Mouse (Mus musculus): ENCODE data around the gene Gmppb. TPM values are rescaled to one million over a fixed set of nuclear protein-coding genes. Genes with fewer than 3 reads are reported as not detected.

The Gmppb gene
- polyA plus RNA-seq, 1 experiment = 14.5 TPM

DNA sequence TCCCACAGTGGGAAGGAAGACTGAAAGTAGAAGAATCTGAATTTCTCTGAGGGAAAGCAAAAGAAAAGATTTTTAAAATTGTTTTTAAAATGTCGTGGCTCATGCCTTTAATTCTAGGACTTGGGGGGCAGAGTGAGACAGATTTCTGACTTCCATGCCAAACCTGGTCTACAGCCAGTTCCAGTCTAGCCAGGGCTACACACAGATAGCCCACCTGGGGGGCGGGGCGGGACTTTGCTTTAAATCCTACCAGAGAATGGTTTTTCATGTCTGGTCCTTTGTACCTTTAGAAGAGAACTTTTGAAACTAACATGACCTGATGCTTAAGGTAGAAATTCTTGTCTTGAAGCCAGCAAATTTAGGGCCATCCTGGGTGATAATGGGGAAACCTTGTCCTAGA, 25.8 kb upstream of the Gmppb start:
- TF ChIP-seq POLR2A (IDR thresholded peaks at IDR 0.05; ENCODE audit: extremely low read depth, insufficient read depth, low read length) = no peak
- no peak for TF ChIP-seq CTCF (IDR thresholded peaks at IDR 0.05; ENCODE audit: extremely low read depth, insufficient read depth, low read length)
- peaks cover 4% of the 10 kb centered on the region for H3K4me1 ChIP-seq (ENCODE audit: control insufficient read depth, insufficient read depth, low read length)
- H3K4me3 ChIP-seq (ENCODE audit: insufficient read depth, low read length) = no peak overlapping the region
- no peak overlapping the region for H3K27ac ChIP-seq (ENCODE audit: insufficient read depth, low read length)

DNA sequence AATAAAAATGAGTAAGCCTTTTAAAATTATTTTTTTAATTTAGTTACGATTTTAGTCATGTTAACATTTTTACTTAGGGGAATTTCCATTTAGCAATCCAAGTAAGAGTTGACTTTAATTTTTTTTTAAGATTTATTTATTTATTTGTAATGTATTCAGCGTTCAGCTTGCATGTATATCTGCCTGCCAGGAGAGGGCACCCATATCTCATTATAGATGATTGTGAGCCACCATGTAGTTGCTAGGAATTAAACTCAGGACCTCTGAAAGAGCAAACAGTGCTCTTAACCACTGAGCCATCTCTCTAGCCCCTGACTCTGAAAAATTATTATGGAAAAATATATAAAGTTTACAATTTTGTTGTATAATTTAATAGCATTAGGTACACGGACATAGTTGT, 22.5 kb upstream of the Gmppb start:
- Histone ChIP-seq H3K4me3 (ENCODE audit: insufficient read depth, low read length) (no peak overlapping the region), H3K27ac (ENCODE audit: insufficient read depth, low read length) (no peak overlapping the region), H3K4me1 (ENCODE audit: control insufficient read depth, insufficient read depth, low read length) (peaks cover 2% of the 10 kb centered on the region; the same call in 1 of the 2 replicates)
- TF ChIP-seq CTCF (IDR thresholded peaks at IDR 0.05; ENCODE audit: extremely low read depth, insufficient read depth, low read length) (no peak), POLR2A (IDR thresholded peaks at IDR 0.05; ENCODE audit: extremely low read depth, insufficient read depth, low read length) (no peak)

DNA sequence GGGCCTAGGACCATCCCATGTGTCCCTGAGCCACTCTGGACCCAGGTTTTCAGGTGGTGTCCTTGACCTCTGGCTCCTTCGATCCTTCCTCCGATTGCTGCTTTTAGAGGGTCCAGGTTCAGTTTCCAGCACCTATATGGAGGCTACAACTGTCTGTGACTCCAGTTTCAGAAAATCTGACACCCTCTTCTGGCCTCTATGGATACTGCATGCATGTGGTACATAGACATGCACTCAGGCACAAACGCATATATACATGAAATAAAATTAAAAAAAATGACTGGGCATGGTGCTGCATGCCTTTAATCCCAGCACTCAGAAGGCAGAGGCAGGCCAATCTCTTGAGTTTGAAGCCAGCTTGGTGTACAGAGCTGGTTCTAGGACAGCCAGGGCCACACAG, 21.2 kb upstream of the Gmppb start:
- no peak for TF ChIP-seq CTCF (IDR thresholded peaks at IDR 0.05; ENCODE audit: extremely low read depth, insufficient read depth, low read length)
- H3K4me1 ChIP-seq (ENCODE audit: control insufficient read depth, insufficient read depth, low read length) = no peaks in the 10 kb centered on the region
- no peak overlapping the region for H3K4me3 ChIP-seq (ENCODE audit: insufficient read depth, low read length)
- H3K27ac ChIP-seq (ENCODE audit: insufficient read depth, low read length) = no peak overlapping the region

DNA sequence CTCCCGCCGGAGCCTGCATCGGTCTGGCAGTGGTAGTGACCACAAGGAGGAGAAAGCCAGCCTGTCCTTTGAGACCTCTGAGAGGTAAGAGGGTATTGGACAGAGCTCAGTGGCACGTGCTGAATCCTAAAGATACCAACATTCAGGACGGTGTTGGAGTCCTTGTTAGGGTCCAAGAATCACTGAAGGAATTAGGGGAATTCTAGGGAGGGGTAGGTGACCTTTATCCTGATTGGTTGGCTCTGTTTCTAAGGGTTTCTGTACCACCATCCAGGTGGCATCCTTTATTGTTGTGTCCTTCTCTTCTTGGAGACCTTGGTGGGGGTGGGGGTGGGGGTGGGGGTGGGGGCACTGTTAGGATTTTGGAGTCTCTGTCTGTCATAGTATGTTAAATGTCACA, 16.9 kb upstream of the Gmppb start:
- TF ChIP-seq CTCF (IDR thresholded peaks at IDR 0.05; ENCODE audit: extremely low read depth, insufficient read depth, low read length) (no peak), POLR2A (IDR thresholded peaks at IDR 0.05; ENCODE audit: extremely low read depth, insufficient read depth, low read length) (no peak)
- Histone ChIP-seq H3K27ac (ENCODE audit: insufficient read depth, low read length) (no peak overlapping the region), H3K4me1 (ENCODE audit: control insufficient read depth, insufficient read depth, low read length) (no peaks in the 10 kb centered on the region), H3K4me3 (ENCODE audit: insufficient read depth, low read length) (no peak overlapping the region)

DNA sequence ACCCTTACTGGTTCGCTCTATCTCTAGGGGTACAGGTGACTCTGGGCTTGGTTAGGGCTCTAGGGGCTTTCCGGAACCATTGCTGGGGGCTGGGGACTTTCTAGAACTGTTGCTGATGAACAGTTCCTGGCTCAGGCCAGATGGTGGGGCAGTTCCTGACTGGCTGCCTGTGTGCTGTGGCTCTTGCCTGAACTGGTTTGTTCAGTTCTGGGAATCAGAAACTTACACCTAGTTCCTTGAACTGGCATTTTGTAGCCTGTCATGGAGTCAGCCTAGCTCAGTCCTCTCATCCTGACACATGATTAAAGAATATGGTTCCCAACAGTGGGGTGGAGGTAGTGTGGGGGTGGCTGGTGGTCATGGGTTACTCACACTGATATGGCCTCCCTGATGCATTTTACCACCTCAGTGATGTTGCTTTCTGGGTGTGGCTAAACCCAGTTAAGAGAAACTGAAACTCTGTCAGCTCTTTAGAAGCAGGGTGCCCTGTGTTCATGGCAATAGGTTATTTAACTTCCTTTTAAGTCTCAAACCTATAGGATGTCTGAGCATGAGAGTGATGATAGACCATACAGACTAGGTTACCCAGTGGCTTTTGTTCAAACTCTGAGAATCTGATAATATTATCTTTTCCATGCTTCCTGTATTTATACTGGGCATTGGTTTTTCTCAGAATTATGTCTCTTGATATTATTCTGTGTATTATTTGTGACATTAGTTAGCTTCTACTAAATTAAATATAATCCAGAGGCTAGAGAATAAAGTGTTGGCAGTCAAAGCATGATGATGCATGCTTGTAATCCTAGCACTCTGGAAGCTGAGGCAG, 13.5 kb upstream of the Gmppb start:
- Histone ChIP-seq H3K4me3 (ENCODE audit: insufficient read depth, low read length) (no peak overlapping the region), H3K4me1 (ENCODE audit: control insufficient read depth, insufficient read depth, low read length) (no peaks in the 10 kb centered on the region), H3K27ac (ENCODE audit: insufficient read depth, low read length) (no peak overlapping the region)
- TF ChIP-seq POLR2A (IDR thresholded peaks at IDR 0.05; ENCODE audit: extremely low read depth, insufficient read depth, low read length) (no peak), CTCF (IDR thresholded peaks at IDR 0.05; ENCODE audit: extremely low read depth, insufficient read depth, low read length) (no peak)

DNA sequence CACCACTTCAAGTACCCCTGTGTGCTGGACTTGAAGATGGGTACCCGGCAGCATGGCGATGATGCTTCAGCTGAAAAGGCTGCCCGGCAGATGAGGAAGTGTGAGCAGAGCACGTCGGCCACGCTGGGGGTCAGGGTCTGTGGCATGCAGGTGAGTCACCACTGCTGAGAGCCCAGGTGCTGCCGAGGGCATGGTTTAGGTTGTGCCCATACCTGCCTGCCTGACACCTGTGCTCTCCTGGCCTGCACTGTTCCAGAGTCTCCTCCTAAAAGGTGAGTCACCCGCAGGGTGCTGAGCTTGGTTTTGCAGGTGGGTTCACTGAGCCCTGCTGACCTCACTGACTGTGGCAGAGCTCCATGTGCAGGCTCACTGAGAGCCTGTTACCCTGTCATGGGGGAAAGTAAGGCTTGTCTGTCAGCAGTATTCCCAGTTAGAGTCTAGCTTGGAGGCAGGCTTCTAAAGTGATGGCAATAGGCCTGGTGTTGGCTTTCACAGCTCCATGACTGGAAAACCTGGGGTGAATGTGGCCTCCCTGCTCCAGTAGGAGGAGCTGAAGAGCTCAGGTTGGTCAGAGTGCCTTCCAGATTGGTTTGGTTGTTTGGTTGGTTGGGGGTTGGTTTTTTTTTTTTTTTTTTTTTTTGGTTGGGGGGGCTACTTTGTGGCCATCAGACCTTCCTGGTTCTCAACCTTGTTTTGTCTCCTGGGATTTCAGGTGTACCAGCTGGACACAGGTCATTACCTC, 4.1 kb upstream of the Gmppb start:
- Histone ChIP-seq H3K4me1 (ENCODE audit: control insufficient read depth, insufficient read depth, low read length) (0 out of 2 replicates have a peak, but pooled peaks cover 2% of the 10 kb centered on the region), H3K27ac (ENCODE audit: insufficient read depth, low read length) (no peak overlapping the region), H3K4me3 (ENCODE audit: insufficient read depth, low read length) (no peak overlapping the region)
- TF ChIP-seq CTCF (IDR thresholded peaks at IDR 0.05; ENCODE audit: extremely low read depth, insufficient read depth, low read length) (no peak), POLR2A (IDR thresholded peaks at IDR 0.05; ENCODE audit: extremely low read depth, insufficient read depth, low read length) (no peak)

DNA sequence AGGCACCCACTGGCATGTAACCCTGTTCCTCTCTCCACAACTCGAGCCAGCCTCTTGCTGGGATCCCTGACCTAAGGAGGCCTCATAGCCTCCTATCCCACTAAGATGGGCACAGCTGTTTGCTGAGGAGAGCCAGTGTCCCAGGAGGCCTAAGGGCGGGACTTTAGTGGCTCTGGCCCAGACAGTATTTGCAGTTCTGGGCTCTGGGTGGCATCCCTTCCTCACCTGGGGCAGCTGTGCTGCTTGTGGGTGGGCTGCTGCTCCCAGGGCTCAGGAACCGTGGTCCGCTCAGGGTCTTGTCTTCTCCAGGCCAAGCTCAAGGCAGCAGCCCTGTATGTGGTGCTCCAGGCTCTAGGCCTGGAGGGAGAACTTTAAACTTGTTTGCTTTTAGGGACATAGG, 2.5 kb upstream of the Gmppb start:
- H3K4me1 ChIP-seq (ENCODE audit: control insufficient read depth, insufficient read depth, low read length) = 0 out of 2 replicates have a peak, but pooled peaks cover 4% of the 10 kb centered on the region
- H3K27ac ChIP-seq (ENCODE audit: insufficient read depth, low read length) = no peak overlapping the region
- no peak for TF ChIP-seq POLR2A (IDR thresholded peaks at IDR 0.05; ENCODE audit: extremely low read depth, insufficient read depth, low read length)
- TF ChIP-seq CTCF (IDR thresholded peaks at IDR 0.05; ENCODE audit: extremely low read depth, insufficient read depth, low read length) = no peak
- H3K4me3 ChIP-seq (ENCODE audit: insufficient read depth, low read length) = no peak overlapping the region

DNA sequence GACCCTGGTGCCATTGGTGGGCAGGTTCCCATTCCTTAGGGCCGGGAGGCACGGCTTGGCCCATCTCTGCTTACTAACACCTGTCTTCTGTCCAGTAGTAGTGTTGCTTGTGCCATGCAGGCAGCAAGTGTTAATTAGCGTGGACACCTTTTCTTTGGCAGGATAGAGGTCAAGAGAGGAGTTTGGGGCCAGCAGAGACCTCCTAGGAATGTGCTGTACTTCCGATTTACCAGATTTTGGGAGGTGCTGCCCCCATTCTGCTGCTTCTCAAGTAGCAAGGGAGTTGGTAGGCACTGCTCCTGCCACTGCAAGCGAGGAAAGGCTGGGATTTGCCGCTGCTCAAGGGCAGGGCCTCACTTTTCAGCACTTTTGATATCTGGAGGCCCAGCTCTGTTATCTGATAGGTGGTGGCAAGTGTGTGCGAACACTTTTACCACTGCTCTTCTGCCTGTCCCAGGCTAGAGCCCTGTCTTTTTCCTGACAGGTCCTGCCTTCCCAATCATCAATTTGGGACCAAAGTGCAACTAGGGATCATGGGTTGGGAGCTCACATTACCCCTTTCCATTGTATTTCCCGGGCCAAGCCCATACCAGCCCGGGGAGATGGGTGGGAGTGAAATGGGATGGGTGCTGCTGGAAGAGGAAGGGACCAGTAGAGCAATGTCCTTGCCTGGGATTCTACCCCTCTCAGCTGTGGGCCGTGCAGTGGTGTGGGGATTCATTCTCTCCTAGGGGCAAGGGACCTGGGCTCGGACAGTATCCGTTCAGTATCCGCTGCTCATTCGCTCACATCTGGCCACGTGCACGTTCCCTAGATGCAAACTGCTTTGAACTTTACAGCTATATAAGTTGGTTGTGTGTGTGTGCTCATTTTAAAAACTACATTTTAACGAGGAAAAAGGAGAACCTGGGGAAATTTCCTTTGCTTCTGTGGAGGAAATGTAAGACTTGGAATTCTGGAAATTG, 1.2 kb upstream of the Gmppb start:
- Histone ChIP-seq H3K4me1 (ENCODE audit: control insufficient read depth, insufficient read depth, low read length) (0 out of 2 replicates have a peak, but pooled peaks cover 4% of the 10 kb centered on the region), H3K27ac (ENCODE audit: insufficient read depth, low read length) (no peak overlapping the region), H3K4me3 (ENCODE audit: insufficient read depth, low read length) (no peak overlapping the region; the same call in 1 of the 2 replicates)
- TF ChIP-seq POLR2A (IDR thresholded peaks at IDR 0.05; ENCODE audit: extremely low read depth, insufficient read depth, low read length) (no peak), CTCF (IDR thresholded peaks at IDR 0.05; ENCODE audit: extremely low read depth, insufficient read depth, low read length) (no peak)

DNA sequence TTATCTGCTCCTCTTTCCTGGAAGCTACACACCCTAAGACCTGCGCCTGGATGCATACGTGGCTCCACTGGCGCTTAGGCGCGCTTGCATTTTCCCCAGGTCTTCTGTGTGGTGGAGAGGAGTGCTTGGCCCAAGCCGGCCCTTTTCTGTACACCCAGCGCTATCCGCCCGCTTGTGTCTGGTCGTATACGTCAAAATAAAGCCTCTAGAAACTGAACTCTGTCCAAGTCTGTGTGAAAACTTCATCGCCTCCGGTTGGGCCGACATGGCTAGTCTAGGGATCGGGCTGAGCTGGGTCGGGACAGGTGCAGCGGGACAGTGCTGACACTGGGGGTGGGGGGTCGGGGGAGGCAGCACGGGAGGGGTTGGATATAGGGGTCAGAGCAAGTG, 481 bp upstream of the Gmppb start:
- Histone ChIP-seq H3K27ac (ENCODE audit: insufficient read depth, low read length) (no peak overlapping the region), H3K4me3 (ENCODE audit: insufficient read depth, low read length) (peak overlapping the region; percentile 6; the same call in 1 of the 2 replicates), H3K4me1 (ENCODE audit: control insufficient read depth, insufficient read depth, low read length) (0 out of 2 replicates have a peak, but pooled peaks cover 4% of the 10 kb centered on the region)
- TF ChIP-seq POLR2A (IDR thresholded peaks at IDR 0.05; ENCODE audit: extremely low read depth, insufficient read depth, low read length) (no peak), CTCF (IDR thresholded peaks at IDR 0.05; ENCODE audit: extremely low read depth, insufficient read depth, low read length) (no peak)
